Mouse (Mus musculus): ENCODE results near the gene Mrps10.
A peak's percentile ranks its signal among the peaks of the same experiment; 100 is the strongest.
"Not testable (repeated sequence)": the region's sequence is repeated elsewhere in the genome, so short reads cannot be mapped to it uniquely, and the experiment has no call there.

Gene Mrps10

GRCm38 (mm10) chr17:47383266-47383665 is 14.6 kb downstream of the Mrps10 start:
- no peak for DNase-seq

GRCm38 (mm10) chr17:47384064-47384463 is 15.4 kb downstream of the Mrps10 start:
- no peak for DNase-seq

- DNase-seq, result no peak
These were observed 16.5 kb downstream of the Mrps10 start, which contains the start of gene Guca1b for GRCm38 (mm10) chr17:47385145-47385544. Gene Guca1b (plus strand): TSS chr17:47385393.

- peak; percentile 91 for DNase-seq
These were observed 18.0 kb downstream of the Mrps10 start for GRCm38 (mm10) chr17:47386649-47387048.

- peak; percentile 94 for DNase-seq
These were observed 25.7 kb downstream of the Mrps10 start for GRCm38 (mm10) chr17:47394223-47394869.

DNA sequence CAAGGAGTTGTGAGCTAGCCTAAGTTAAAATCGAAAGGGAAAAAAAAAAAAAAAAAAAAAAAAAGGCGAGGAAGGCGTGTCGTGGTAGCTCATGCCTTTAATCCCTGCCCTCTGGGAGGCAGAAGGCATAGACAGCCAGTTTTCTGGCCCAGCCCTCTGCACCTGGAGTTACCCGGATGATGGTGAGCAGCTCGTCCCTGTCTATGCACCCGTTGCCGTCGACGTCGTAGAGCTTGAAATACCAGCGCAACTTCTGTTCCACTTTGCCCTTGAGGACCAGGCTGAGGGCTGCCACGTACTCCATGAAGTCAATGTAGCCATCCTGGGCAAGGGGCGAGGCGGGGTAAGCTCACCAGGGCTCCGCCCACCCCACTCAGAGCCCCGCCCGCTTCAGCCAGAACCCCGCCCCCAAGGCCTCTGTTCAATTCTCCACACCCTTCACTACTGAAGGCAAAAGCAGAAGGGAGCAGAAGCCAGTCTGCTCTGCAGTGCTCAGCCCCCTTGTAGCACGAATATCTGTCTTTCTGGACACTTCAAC is 26.8 kb downstream of the Mrps10 start:
- DNase-seq, result peak; percentile 97

GRCm38 (mm10) chr17:47399091-47399490 is 30.4 kb downstream of the Mrps10 start:
- DNase-seq, result no peak

DNA sequence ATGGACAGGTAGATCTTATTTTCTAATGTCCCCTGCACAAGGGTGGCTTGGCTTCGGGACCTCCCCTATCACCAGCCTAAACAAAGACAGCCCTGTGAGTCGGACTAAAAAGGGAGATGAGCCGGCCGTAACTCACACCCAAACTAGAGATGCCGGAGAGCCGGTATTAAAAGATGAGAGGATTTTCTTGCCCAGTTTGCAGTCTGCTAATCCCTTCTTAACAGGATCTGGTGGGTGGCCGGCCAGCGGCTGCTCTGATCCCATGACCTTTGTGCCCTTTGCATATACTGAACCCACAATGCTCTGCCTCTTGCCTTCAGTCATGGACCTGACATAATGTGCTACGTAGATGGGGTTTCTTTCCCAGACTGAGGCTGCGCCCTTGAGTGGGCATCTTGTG is 31.8 kb downstream of the Mrps10 start, which contains the start of gene Guca1a:
Gene Guca1a, minus strand, starts transcription at position 134 of the 400 bp plus-strand sequence.
- DNase-seq, result no peak

DNA sequence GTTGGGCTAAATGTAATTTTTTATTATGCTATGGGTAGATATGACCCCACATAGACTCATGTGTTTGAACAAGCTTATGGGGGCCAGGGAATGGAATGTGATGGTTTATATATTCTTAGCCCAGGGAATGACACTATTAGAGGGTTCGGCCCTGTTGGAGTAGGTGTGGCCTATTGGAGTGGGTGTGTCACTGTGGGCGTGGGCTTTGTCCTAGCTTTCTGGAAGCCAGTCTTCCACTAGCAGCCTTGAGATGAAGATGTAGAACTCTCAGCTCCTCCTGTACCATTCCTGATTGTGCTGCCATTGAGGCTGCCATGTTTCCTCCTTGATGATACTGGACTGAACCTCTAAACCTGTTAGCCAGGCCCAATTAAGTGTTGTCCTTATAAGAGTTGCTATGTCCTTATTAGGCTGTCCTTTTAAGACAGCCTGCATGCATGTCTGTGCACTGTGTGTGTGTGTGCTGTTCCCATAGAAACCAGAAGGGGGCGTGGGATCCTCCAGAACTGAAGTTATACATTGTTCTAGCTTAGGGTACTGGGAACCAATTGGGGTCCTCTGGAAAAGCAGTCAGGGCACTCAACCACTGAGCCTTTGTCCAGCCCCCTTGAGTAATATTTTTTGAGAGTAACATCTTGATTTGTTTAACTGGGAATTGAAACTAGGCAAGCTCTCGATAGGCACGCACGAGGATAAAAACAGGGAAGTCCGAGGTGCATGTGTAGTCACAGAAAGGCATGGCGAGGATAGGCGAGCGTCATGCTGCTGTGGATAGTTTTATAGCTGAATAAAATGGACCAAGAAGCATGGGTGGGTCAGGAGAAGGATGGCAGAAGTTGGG is 39.2 kb downstream of the Mrps10 start:
- no peak for DNase-seq

DNA sequence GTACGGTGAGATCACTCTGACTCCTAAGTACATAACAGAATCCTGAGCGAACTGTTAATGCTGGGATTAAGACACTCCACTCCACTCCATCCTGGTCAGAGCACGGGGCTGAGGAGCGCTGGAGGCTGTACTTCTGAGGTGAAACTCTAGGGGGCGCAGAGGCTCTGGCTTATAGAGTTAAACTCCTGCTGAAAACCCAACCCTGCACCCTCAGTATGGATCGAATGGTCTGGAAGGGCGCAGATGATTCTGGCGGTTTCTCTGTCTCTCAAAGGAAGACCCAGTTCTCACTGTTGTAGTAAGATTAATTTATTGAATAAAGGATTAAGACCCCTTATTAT is 39.8 kb downstream of the Mrps10 start:
- DNase-seq, result peak; percentile 94

DNA sequence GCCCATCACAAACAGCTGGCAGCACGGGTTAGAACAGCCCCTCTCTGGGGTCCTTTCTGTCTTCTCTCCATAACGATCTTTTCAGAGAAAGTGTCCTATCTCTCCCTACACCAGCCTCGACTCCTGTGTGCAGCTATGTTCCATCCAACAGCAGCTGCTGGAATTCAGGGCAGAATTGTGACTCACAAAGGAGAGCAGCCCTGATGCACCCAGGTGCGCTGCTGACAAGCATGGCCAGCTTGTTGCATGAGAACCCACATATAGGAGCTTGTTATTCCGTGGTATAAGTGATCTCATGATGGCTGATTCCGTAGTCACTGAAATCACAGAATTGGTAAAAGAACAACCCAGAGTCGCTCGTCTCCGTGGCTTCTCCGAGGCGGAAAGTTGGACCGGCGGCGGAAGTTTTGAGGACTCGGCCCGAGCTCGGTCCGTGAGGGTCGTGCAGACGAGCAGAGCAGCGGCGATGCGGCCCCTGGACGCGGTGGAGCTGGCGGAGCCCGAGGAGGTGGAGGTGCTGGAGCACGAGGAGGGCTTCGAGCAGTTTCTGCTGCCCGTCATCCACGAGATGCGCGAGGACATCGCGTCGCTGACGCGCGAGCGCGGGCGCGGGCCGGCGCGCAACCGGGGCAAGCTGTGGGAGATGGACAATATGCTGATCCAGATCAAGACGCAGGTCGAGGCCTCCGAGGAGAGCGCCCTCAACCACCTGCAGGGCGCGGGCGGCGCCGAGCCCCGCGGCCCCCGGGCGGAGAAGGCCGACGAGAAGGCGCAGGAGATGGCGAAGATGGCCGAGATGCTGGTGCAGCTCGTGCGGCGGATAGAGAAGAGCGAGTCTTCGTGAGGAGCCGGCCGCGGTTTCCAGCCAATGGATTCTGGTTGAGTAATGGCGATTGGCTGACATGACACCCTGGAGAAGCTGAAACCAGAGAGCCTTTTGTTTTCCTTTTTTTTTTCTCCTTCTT is 41.5 kb downstream of the Mrps10 start:
- DNase-seq, result not testable (repeated sequence)

DNA sequence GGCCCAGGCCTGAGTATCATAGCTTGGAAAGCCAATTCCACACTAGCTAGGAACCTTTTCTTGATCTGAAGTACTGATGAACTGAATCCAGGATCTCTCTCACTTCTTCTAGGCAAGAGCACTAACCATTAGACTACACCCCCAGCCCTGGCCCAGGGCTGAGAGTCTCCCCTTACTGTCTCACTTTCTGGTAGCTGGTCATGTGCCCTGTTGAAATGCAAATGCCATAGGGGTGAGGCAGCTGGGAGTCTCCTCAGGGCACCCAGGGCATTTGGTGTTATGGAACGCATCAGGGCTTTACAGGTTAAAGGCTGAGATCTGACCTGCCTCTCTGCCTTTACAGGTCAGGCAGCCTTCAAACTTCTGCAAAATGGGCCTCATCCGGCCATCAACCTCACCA is 51.5 kb downstream of the Mrps10 start:
- no peak for DNase-seq

DNA sequence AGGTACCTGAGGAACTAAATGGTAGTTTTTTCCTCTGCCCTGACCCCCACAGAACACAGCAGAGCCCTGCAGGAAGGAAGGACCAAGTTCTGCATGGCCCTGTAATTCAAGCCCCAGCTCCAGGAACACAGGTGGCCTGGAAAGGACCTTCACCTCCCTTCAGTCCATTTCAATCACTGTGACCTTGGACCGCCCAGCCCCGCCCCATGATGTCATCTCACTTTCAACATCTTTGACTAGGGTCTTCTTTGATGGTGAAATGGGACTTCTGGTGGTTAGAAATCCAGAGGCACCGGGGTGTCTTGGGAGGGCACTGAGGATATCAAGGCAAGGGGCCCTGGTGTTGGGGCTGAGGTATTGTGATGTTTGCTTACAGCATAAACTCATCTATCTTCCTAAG is 52.9 kb downstream of the Mrps10 start:
- no peak for DNase-seq

DNA sequence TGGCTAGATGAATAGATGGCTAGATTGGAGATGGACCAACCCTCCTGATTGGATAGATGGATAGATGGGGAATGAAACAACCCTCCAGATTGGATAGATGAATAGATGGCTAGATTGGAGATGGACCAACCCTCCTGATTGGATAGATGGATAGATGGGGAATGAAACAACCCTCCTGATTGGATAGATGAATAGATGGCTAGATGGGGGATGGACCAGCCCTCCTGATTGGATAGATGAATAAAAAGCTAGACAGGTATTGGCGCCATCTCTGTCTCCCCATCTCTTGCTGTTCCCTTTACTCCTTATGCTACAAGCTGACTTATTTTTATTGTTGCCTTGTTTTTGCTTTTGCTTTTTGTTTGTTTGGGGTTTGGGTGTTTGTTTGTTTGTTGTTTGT is 53.9 kb downstream of the Mrps10 start:
- not testable (repeated sequence) for DNase-seq

- DNase-seq, result no peak
These were observed 55.5 kb downstream of the Mrps10 start for GRCm38 (mm10) chr17:47424186-47424585.

GRCm38 (mm10) chr17:47427316-47427715 is 58.6 kb downstream of the Mrps10 start:
- no peak for DNase-seq

- peak; percentile 92 for DNase-seq
These were observed 60.2 kb downstream of the Mrps10 start for GRCm38 (mm10) chr17:47428831-47429304.

- no peak for DNase-seq
These were observed 62.1 kb downstream of the Mrps10 start for GRCm38 (mm10) chr17:47430815-47431214.

Data from heart, adult 11 months (tissue).